Mouse (Mus musculus) embryonic stem cell, embryonic (primary cell): Measurements from ENCODE around the gene Pou2f1.
"Not testable (repeated sequence)": the region's sequence is repeated elsewhere in the genome, so short reads cannot be mapped to it uniquely, and the experiment has no call there.

Experiments used
- CTCF ChIA-PET, 4 experiments: fragments of 300-600 bp in 2 of 4; fragments of 350-600 bp in 2 of 4; sonication (Branson Sonifier 250); formaldehyde crosslinking; loops; one replicate each; lab custom pipeline; 2022; ENCODE audit warnings: inconsistent platforms in 2 of 4; lab: Charles Lee
- POLR2A ChIA-PET, 4 experiments: fragments of 300-600 bp in 2 of 4; fragments of 350-600 bp in 2 of 4; sonication (Branson Sonifier 250); formaldehyde crosslinking; loops; one replicate each; lab custom pipeline; 2022; ENCODE audit warnings: antibody characterized with exemption in 4 of 4, inconsistent platforms in 1 of 4; lab: Charles Lee

Pou2f1 gene

GRCm38 (mm10) chr1:166016306-166016705 is 13.8 kb upstream of the Pou2f1 start:
- ChIA-PET POLR2A (interaction anchor here in 2 of 4 experiments (0.6 to 1.6 kb wide), 4 partner anchors 13 to 130 kb away, joined by 3 to 4 read pairs (median 4); no protein-coding TSS in a partner anchor), CTCF (no interaction called here)

- POLR2A ChIA-PET, result interaction anchor here in 1 of 4 experiments (0.6 kb wide), 1 partner anchor 31 kb away, joined by 3 read pairs; no protein-coding TSS in a partner anchor
- CTCF ChIA-PET, result no interaction called here
Measured at GRCm38 (mm10) chr1:166014530-166014929, 12.1 kb upstream of the Pou2f1 start.

- CTCF ChIA-PET, result no interaction called here
Measured at GRCm38 (mm10) chr1:166010106-166010505, 7.6 kb upstream of the Pou2f1 start.

GRCm38 (mm10) chr1:166008634-166009350 is 6.3 kb upstream of the Pou2f1 start:
- ChIA-PET POLR2A (no interaction called here), CTCF (no interaction called here)

More at GRCm38 (mm10) chr1:166010106-166010505, 7.6 kb upstream of the Pou2f1 start:
- POLR2A ChIA-PET, result no interaction called here

- ChIA-PET POLR2A (no interaction called here), CTCF (no interaction called here)
Measured at GRCm38 (mm10) chr1:166007026-166007425, 4.5 kb upstream of the Pou2f1 start.

- ChIA-PET CTCF (interaction anchor here (0.6 to 2.0 kb wide), 36 partner anchors 10 to 1636 kb away, joined by 3 to 15 read pairs (median 3); partner anchors contain the start of gene Mpzl1 (in 1 of the 4)), POLR2A (interaction anchor here (0.5 to 3.6 kb wide), 97 partner anchors 9 to 1846 kb away, joined by 3 to 51 read pairs (median 4); partner anchors contain the start of genes Dcaf6 (in 2 of the 4), Dusp27 (in 2 of the 4), Gpa33 (in 2 of the 4) and Mpc2 (in 2 of the 4))
Measured at GRCm38 (mm10) chr1:166003181-166004022, 924 bp upstream of the Pou2f1 start.

GRCm38 (mm10) chr1:166001904-166002489 is 481 bp downstream of the Pou2f1 start:
- POLR2A ChIA-PET, result interaction anchor here (0.6 to 3.6 kb wide), 93 partner anchors 9 to 1845 kb away, joined by 3 to 51 read pairs (median 4); partner anchors contain the start of genes Dcaf6 (in 2 of the 4), Dusp27 (in 2 of the 4), Mpc2 (in 2 of the 4) and Cd247 (in 1 of the 4)
- CTCF ChIA-PET, result interaction anchor here (0.6 to 2.0 kb wide), 17 partner anchors 9 to 317 kb away, joined by 3 to 15 read pairs (median 5); no protein-coding TSS in a partner anchor

GRCm38 (mm10) chr1:166001121-166001903 is 1.2 kb downstream of the Pou2f1 start:
- POLR2A ChIA-PET, result interaction anchor here (0.6 to 3.6 kb wide), 62 partner anchors 8 to 1983 kb away, joined by 3 to 51 read pairs (median 5); partner anchors contain the start of genes Dusp27 (in 2 of the 4), Dcaf6 (in 1 of the 4), Gpa33 (in 1 of the 4) and Mpc2 (in 1 of the 4)

GRCm38 (mm10) chr1:166000601-166001120 is 1.8 kb downstream of the Pou2f1 start:
- ChIA-PET CTCF (interaction anchor here in 1 of 4 experiments (0.6 kb wide), 1 partner anchor 22 kb away, joined by 4 read pairs; no protein-coding TSS in a partner anchor), POLR2A (interaction anchor here (0.6 to 3.6 kb wide), 31 partner anchors 8 to 1982 kb away, joined by 3 to 51 read pairs (median 4); partner anchors contain the start of genes Dcaf6 (in 1 of the 4), Dusp27 (in 1 of the 4), Gpa33 (in 1 of the 4) and Mpc2 (in 1 of the 4))

More at GRCm38 (mm10) chr1:166001121-166001903, 1.2 kb downstream of the Pou2f1 start:
- CTCF ChIA-PET, result interaction anchor here in 2 of 4 experiments (0.6 to 2.0 kb wide), 3 partner anchors 99 to 221 kb away, joined by 3 to 7 read pairs (median 5); no protein-coding TSS in a partner anchor

- POLR2A ChIA-PET, result interaction anchor here in 1 of 4 experiments (0.6 to 1.5 kb wide), 5 partner anchors 8 to 295 kb away, joined by 3 to 10 read pairs (median 3); no protein-coding TSS in a partner anchor
Measured at GRCm38 (mm10) chr1:165999709-166000108, 2.8 kb downstream of the Pou2f1 start.

GRCm38 (mm10) chr1:165995661-165996055 is 6.8 kb downstream of the Pou2f1 start:
- ChIA-PET CTCF (interaction anchor here in 1 of 4 experiments (1.0 kb wide), 1 partner anchor 74 kb away, joined by 3 read pairs; no protein-coding TSS in a partner anchor), POLR2A (interaction anchor here in 2 of 4 experiments (1.0 to 2.5 kb wide), 5 partner anchors 10 to 147 kb away, joined by 4 to 18 read pairs (median 6); no protein-coding TSS in a partner anchor)

More at GRCm38 (mm10) chr1:165999709-166000108, 2.8 kb downstream of the Pou2f1 start:
- CTCF ChIA-PET, result interaction anchor here in 1 of 4 experiments (0.6 kb wide), 1 partner anchor 154 kb away, joined by 3 read pairs; no protein-coding TSS in a partner anchor

GRCm38 (mm10) chr1:165995011-165995660 is 7.3 kb downstream of the Pou2f1 start:
- POLR2A ChIA-PET, result interaction anchor here in 2 of 4 experiments (0.9 to 4.7 kb wide), 5 partner anchors 7 to 147 kb away, joined by 3 to 48 read pairs (median 4); partner anchors contain the start of gene Pou2f1 (in 1 of the 2)
- CTCF ChIA-PET, result not testable (repeated sequence)

GRCm38 (mm10) chr1:165994279-165994678 is 8.2 kb downstream of the Pou2f1 start:
- ChIA-PET POLR2A (interaction anchor here in 2 of 4 experiments (0.9 to 4.7 kb wide), 5 partner anchors 7 to 148 kb away, joined by 3 to 48 read pairs (median 12); partner anchors contain the start of gene Pou2f1 (in 2 of the 2)), CTCF (no interaction called here)

- ChIA-PET CTCF (interaction anchor here in 2 of 4 experiments (0.5 to 1.4 kb wide), 3 partner anchors 9 to 559 kb away, joined by 3 read pairs; partner anchors contain the start of gene Pou2f1 (in 1 of the 2)), POLR2A (interaction anchor here (0.8 to 4.7 kb wide), 11 partner anchors 8 to 26 kb away, joined by 3 to 48 read pairs (median 6); partner anchors contain the start of gene Pou2f1 (in 3 of the 4))
Measured at GRCm38 (mm10) chr1:165993270-165994156, 9.0 kb downstream of the Pou2f1 start.

GRCm38 (mm10) chr1:165988536-165988935 is 13.9 kb downstream of the Pou2f1 start:
- ChIA-PET POLR2A (interaction anchor here in 1 of 4 experiments (2.0 to 2.4 kb wide), 2 partner anchors 10 to 13 kb away, joined by 4 to 6 read pairs; no protein-coding TSS in a partner anchor), CTCF (no interaction called here)
